Mouse (Mus musculus) ovary, postnatal 14 days (tissue): ENCODE data around the gene Pdzph1.

ENCODE experiments used
- DNase-seq: peaks from one replicate; pipeline ENCODE4 v3.0.0; 2022; ENCODE audit warnings: low spot score

Gene Pdzph1

DNA sequence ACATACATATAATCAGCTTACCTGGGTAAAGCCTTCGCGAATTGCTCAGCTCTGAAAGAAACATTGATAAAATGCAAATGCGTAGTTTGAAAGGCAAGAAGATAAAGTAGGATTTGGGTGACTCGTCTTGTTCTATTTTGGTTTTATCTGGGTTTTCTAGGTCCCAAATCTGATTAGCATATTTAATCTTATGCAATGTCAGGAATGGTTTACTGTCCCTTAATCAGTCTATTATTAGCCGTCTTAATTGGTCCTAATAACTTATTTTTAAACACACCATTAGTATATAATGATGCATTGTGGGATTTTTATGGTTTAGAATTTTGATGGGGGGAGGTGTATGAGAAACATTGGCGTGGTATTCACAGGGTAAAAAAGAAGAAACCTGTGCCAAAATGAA is at the start of gene Pdzph1:
TSS of gene Pdzph1 (minus strand) at position 101 of the 400 bp plus-strand sequence.
- DNase-seq: no peak

- no peak for DNase-seq
Measured at GRCm38 (mm10) chr17:59039754-59040153, 48.6 kb upstream of the Pdzph1 start.

DNA sequence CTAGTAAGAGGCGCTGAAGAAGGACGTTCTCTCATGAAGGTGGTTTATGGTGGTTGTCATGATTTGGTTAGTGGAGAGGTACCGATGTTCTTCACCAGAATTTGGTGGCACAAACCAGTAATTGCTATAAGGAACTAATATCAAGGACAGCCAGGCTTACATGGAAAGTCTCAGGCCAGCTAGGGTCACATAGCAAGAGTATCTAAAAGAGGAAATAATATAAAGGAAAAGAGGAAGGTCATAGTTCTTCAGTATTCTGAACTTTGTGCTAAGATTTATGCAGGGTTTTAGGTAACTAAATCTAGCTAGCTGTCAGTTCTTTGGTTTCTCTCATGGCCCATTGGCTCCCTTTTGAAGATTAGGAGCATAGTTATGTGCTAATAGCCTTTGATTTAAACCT is 42.3 kb upstream of the Pdzph1 start:
- no peak for DNase-seq

DNA sequence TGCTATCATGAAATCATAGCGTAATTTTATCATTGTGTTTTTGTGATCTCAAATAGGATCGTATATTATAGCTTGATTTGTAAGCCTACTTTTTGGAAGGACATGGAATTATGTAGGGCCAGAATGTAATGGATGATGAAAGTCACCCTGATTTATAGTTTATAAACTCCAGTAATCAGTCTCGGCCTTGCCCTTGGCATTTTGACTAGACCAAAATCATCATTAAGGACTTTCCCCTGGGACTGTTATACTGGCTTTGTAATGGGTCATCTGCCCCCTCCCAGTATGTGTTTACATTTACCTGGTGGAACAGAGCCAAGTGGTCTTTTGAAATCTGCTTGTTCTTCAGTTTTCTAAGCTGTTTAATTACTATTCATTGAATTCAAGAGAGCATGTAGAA is 35.2 kb upstream of the Pdzph1 start:
- no peak for DNase-seq

- DNase-seq: no peak
Measured at GRCm38 (mm10) chr17:59024502-59024901, 33.3 kb upstream of the Pdzph1 start.

GRCm38 (mm10) chr17:59023971-59024370 is 32.8 kb upstream of the Pdzph1 start:
- DNase-seq: no peak

GRCm38 (mm10) chr17:59018666-59019065 is 27.5 kb upstream of the Pdzph1 start:
- no peak for DNase-seq

DNA sequence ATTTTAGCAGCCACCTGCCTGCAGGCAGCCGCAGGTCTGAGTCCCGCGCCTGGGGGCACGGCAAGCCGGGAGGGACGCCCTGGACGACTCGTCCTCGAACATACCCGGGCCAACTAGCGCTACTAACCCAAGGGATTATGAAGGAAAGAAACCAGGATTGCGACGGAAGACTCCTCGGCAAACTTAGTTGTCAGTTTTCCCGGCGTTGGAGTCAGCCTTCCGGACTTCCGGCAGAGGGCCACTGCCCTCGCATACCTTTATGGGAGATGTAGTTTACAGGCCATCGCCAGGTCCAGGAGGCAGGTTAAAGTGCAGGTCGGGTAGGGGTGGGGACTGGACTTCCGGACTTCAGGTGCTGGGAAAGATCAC is 21.9 kb upstream of the Pdzph1 start, which contains the start of gene Nudt12:
TSS of gene Nudt12 (minus strand) at position 282 of the 369 bp plus-strand sequence.
- DNase-seq: peak; percentile 51

- no peak for DNase-seq
Measured at GRCm38 (mm10) chr17:59012421-59013090, 21.4 kb upstream of the Pdzph1 start.

DNA sequence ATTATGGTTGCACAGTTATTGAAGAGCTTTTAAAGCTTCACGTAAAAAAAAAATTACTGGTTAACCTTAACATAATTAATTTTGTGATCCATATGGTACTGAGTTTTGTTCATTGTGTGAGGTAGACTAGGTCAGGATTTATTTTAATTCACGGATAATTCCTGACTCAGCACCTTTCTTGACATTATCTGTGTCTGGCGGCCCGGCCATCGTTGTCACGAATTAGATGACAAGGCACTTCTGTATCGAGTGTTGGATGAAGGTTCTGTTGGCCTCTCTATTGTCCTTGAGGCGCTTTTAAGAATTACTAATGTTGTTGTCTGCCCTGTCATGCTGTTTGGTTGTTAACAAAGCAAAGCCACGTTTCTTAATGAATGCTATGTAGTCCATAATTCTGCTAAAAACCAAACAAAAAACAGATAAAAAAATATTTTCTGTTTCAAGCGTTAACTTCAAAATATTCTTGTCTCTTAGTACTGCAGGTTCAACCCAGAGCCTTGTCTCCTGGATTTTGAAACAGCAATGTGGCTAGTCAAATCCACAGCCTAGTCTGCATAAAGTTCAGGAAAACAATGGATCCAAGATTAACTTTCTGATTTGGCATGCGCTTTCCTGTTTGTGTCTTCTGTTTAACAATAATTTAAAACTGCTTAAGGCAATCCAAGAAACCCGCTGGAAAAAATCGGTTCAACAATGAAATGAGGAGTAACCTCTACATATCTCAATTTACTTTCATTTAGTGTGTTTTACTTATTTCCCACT is 20.6 kb upstream of the Pdzph1 start:
- no peak for DNase-seq

DNA sequence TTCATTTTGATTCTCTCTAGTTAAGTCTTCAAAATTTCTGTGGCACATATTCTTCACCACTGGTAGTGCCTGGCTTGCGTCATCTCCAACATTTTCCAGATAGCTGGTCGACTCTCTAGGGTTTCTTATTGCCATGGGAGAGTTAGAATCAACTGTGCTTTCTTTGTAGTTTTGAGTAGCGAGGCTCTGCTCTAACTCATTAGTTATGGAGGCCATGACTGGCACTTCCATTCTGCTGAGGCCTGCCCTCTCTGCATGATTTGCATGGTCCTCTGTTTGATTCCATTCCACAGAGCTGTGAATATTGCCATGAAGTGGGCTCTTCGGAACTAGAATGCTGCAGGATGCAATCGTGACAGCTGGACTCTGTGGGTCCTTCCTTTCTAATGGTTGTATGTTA is 17.9 kb downstream of the Pdzph1 start:
- DNase-seq: no peak

DNA sequence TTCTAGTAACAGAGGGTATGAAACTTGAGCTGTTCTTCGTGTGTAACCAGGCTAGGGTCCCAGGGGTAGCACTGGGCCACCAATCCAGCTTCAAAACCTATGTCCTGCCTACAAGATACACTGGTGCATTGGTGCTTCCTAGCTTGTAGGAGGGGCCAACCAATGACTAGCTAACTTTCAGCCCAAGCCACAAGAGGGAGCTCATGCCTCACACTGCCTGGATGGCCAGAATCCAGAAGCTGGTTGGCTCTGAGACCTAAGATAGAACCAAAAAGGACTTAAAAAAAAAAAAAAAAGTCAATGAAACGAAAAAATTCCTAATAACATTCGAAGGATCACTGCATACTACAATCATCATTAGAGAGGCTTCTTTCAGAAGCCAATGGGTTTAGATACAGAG is 31.3 kb downstream of the Pdzph1 start:
- peak; percentile 15 for DNase-seq

- DNase-seq: no peak
Measured at GRCm38 (mm10) chr17:58957055-58957454, 34.1 kb downstream of the Pdzph1 start.

DNA sequence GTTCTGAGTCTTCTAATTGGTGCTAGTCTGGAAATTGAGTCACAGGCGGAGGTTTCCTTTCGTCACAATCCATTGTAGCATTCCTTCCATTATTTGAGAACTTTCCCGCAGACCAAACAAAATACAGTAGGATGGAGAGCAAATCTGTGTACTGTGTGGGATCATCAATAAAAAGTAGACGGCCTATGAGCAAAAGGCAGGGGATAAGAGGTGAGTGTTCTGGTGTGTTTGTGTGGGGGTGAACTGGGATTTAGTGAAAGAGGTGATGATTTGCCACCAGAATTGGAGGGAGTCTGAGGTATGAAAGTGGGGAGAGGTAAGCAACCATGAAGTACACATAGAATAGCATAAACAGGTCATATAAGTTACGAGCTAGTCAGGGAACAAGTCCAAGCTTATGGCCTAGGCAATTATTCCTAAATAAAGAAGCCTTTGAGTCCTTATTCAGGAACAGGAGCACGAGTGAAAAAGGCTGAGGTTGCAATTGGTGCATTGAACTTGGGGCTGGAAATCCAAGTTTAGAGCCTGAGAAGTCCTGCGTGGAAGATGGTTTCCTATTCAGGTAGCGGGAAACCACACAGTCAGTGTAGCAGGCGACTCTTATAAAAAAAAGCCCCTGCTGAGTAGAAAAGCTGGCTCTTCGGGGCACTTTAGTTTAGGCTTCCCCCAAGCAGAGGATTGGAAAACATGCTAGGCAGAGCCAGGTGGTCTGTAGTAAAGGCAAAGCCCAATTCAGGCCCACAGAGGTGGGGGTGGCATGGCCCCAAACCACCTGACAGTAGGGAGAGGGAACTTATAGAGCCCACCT is 48.0 kb downstream of the Pdzph1 start:
- DNase-seq: no peak

DNA sequence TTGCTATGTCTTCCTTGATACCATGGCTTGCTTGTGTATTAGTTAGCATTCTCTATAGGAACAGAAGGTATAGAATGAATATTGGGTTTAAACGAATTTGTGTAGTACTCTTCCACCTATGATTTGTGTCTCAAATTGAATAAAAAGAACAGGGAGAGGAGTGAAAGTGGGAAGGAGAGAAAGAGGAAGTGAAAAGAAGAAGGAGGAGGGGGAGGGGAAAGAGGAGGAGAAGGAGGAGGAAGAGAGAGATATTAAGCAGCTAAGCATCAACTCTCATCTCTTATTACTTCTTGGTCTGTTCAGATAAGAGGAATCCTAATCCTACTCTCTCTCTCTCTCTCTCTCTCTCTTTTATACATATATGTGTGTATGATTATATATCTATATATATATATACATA is 52.6 kb downstream of the Pdzph1 start:
- no peak for DNase-seq

- no peak for DNase-seq
Measured at GRCm38 (mm10) chr17:58937533-58937932, 53.6 kb downstream of the Pdzph1 start.

GRCm38 (mm10) chr17:58932983-58933280 is 58.2 kb downstream of the Pdzph1 start:
- DNase-seq: no peak

GRCm38 (mm10) chr17:58932279-58932982 is 58.7 kb downstream of the Pdzph1 start:
- no peak for DNase-seq

DNA sequence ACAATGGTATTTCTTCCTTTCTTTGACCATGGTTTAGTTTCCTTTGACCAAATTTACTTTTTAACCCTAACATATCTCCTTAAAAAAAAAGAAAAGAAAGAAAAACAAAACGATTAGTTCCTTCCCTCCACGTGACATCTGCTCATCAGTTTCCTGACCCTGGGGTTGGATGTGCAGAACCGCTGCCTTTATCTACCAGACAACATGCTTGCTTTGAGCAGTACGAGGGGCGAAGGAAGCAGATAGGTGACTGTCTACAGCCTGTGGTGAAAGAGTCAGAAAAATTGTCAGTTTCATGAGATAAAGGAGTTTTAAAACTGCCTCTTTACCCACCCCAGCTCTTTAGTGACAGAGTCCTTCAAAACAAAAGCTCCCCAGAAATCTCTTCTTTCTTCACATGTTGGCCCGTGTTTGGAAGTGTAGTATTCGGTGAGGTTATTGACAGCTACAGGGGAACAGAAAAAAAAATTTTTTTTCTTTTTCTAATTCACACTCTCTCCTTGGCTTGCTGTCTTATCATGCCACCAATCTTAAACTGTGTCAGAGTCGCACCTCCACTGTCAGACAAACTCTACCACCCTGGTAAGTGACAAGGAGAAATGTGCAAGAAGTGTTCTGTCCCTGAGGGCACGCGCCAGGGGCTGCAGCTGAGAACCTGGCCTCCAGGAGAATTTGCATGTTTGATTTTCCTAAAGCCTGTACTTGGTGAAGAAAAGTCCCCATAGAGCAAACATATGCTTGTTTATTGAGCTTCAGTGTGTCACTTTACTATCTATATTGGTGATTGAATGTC is 66.2 kb downstream of the Pdzph1 start:
- DNase-seq: no peak

GRCm38 (mm10) chr17:58923901-58924476 is 67.2 kb downstream of the Pdzph1 start:
- no peak for DNase-seq

GRCm38 (mm10) chr17:58923316-58923866 is 67.8 kb downstream of the Pdzph1 start:
- no peak for DNase-seq
